Mouse (Mus musculus) limb, embryonic 11.5 days (tissue): ENCODE measurements around the gene Prr27. TPM values are rescaled to one million over a fixed set of nuclear protein-coding genes. Genes with fewer than 3 reads are reported as not detected.

Source experiments
- polyA plus RNA-seq: library from polyadenylated mRNA; unstranded; fragments of >200 nt; fragmentation: Nextera tagmentation; extraction: Ambion mirVana; gene quantifications from 2 replicates; pipeline ENCODE4 v1.2.1, GENCODE M21; 2014

Prr27 gene
- polyA plus RNA-seq, 1 experiment from 2014 or later: not detected

Other genes starting within 250 kb of the Prr27 start
- gene Sult1e1, start 234.1 kb upstream of the Prr27 start, polyA plus RNA-seq: not detected in 2 replicates
- not detected in 2 replicates for gene Csn1s1, start 159.5 kb upstream of the Prr27 start, polyA plus RNA-seq
- gene Csn2, start 126.1 kb upstream of the Prr27 start, polyA plus RNA-seq: not detected in 2 replicates
- gene Csn1s2a, start 51.1 kb upstream of the Prr27 start, polyA plus RNA-seq: not detected in 2 replicates
- not detected in 2 replicates for gene Csn1s2b, start 17.6 kb upstream of the Prr27 start, polyA plus RNA-seq
- gene Odam, start 59.3 kb downstream of the Prr27 start, polyA plus RNA-seq: not detected in 2 replicates
- gene Csn3, start 99.9 kb downstream of the Prr27 start, polyA plus RNA-seq: not detected in 2 replicates
- not detected in 2 replicates for gene 2310003L06Rik, start 143.8 kb downstream of the Prr27 start, polyA plus RNA-seq
- not detected in 2 replicates for gene Gm28434, start 143.8 kb downstream of the Prr27 start, polyA plus RNA-seq
- not detected in 2 replicates for gene Cabs1, start 153.8 kb downstream of the Prr27 start, polyA plus RNA-seq
- not detected in 2 replicates for gene Smr3a, start 176.9 kb downstream of the Prr27 start, polyA plus RNA-seq